Mouse (Mus musculus): Measurements from ENCODE around the gene Hsd3b5. TPM values are rescaled to one million over a fixed set of nuclear protein-coding genes. Genes with fewer than 3 reads are reported as not detected.
"Not testable (repeated sequence)": the region's sequence is repeated elsewhere in the genome, so short reads cannot be mapped to it uniquely, and the experiment has no call there.

Gene Hsd3b5
- polyA plus RNA-seq, 1 experiment = 0.19 TPM

- H3K27me3 ChIP-seq (replicated peaks; ENCODE audit: control insufficient read depth, insufficient read depth, low read length) = no peaks in the 10 kb centered on the region
- H3K4me1 ChIP-seq (ENCODE audit: control insufficient read depth, insufficient read depth, low read length) = no peaks in the 10 kb centered on the region
- H3K27ac ChIP-seq (ENCODE audit: insufficient read depth, low read depth, low read length) = no peak within 1 kb of the TSS
- H3K4me3 ChIP-seq (ENCODE audit: insufficient read depth, low read depth, low read length) = no peak within 1 kb of the TSS
- TF ChIP-seq POLR2A (IDR thresholded peaks at IDR 0.05; ENCODE audit: low read depth, low read length) (no peak), CTCF (conservative IDR thresholded peaks at IDR 0.05; ENCODE audit: insufficient read depth, insufficient read length, low read depth, low read length) (no peak)
- DNase-seq = no peak
- no peaks in the 10 kb centered on the region for H3K36me3 ChIP-seq (ENCODE audit: control insufficient read depth, insufficient read depth, low read length)
These were observed 41.3 kb downstream of the Hsd3b5 start, which contains the start of gene Gm10681 for GRCm38 (mm10) chr3:98588707-98589106. Gm10681 (minus strand) TSS chr3:98588807.

GRCm38 (mm10) chr3:98587721-98588120, 42.3 kb downstream of the Hsd3b5 start:
- DNase-seq = no peak
- no peaks in the 10 kb centered on the region for H3K4me1 ChIP-seq (ENCODE audit: control insufficient read depth, insufficient read depth, low read length)
- WGBS = 88% methylated on average over 2 of the region's 2 CpGs

DNA sequence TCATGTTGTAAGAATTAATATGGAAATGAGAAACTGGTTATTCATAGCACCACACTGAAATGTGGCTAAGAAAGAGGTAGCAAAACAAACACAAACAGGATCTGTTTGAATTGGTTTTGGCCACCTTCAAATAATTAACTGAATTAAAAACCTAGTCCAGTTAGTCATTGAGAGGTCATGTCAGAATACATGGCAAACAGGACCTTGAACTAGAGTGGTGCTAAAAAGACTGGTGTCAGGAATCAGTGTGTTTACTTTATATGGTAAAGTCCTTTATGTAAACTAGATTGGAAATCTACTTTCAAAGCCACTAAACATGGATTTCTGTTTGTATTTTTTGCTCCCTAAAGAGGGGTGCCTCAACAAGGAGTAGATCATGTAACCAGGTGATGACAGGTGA, 47.4 kb downstream of the Hsd3b5 start:
- H3K27me3 ChIP-seq (replicated peaks; ENCODE audit: control insufficient read depth, insufficient read depth, low read length) = not testable (repeated sequence)

More at GRCm38 (mm10) chr3:98587721-98588120, 42.3 kb downstream of the Hsd3b5 start:
- Histone ChIP-seq H3K27ac (ENCODE audit: insufficient read depth, low read depth, low read length) (no peak overlapping the region), H3K36me3 (ENCODE audit: control insufficient read depth, insufficient read depth, low read length) (no peaks in the 10 kb centered on the region), H3K4me3 (ENCODE audit: insufficient read depth, low read depth, low read length) (no peak overlapping the region), H3K27me3 (replicated peaks; ENCODE audit: control insufficient read depth, insufficient read depth, low read length) (no peaks in the 10 kb centered on the region)
- TF ChIP-seq CTCF (conservative IDR thresholded peaks at IDR 0.05; ENCODE audit: insufficient read depth, insufficient read length, low read depth, low read length) = no peak
- TF ChIP-seq POLR2A (IDR thresholded peaks at IDR 0.05; ENCODE audit: low read depth, low read length) = no peak

DNA sequence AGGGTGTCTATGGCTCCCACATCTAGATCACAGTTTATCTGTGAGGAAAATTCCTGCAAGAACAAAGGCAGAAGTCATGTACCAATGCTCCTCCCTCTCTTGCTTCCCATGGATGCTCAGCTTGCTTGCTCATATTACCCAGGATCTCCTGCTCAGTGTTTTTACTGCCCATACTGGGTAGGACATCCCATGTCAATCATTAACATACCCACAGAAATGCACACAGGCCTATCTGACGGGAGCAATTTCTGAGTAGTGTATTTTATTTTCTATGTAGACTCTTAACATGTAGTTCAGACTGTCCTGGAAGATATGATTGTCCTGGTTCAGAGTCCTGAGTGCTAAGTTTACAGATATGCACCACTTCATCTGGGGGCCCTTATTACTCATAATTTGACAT, 47.9 kb downstream of the Hsd3b5 start:
- not testable (repeated sequence) for DNase-seq; H3K36me3 ChIP-seq (ENCODE audit: control insufficient read depth, insufficient read depth, low read length); H3K4me1 ChIP-seq (ENCODE audit: control insufficient read depth, insufficient read depth, low read length); H3K27ac ChIP-seq (ENCODE audit: insufficient read depth, low read depth, low read length); H3K4me3 ChIP-seq (ENCODE audit: insufficient read depth, low read depth, low read length); H3K27me3 ChIP-seq (replicated peaks; ENCODE audit: control insufficient read depth, insufficient read depth, low read length)
- no CpG with 5 or more reads among the region's 1 CpGs for WGBS

More for the DNA sequence above, 47.4 kb downstream of the Hsd3b5 start:
- DNase-seq; H3K36me3 ChIP-seq (ENCODE audit: control insufficient read depth, insufficient read depth, low read length); H3K4me3 ChIP-seq (ENCODE audit: insufficient read depth, low read depth, low read length); H3K4me1 ChIP-seq (ENCODE audit: control insufficient read depth, insufficient read depth, low read length); H3K27ac ChIP-seq (ENCODE audit: insufficient read depth, low read depth, low read length): not testable (repeated sequence)

DNA sequence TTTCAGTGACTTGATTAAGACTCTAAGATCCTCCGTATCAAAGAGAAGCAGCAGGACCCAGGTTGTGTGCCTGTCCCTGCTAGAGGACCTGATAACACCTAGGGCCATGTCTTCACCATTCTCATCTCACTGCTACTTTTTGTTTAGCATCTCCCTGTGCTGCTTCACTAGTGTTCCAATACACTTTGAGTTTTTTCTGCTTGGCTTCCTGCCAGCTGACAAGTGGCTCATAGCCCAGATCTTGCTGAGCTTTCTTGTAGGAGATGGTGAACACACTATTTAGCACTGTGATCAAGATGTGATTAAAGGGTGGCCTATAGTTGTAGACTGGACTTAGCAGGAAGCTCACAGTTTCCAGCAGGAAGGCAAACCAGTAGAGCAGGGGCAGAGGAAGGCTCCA, 49.0 kb downstream of the Hsd3b5 start:
- H3K4me1 ChIP-seq (ENCODE audit: control insufficient read depth, insufficient read depth, low read length); H3K27me3 ChIP-seq (replicated peaks; ENCODE audit: control insufficient read depth, insufficient read depth, low read length); H3K4me3 ChIP-seq (ENCODE audit: insufficient read depth, low read depth, low read length); H3K36me3 ChIP-seq (ENCODE audit: control insufficient read depth, insufficient read depth, low read length); H3K27ac ChIP-seq (ENCODE audit: insufficient read depth, low read depth, low read length): not testable (repeated sequence)
- DNase-seq = peak; percentile 85
- 83% methylated on average over 1 of the region's 1 CpGs for WGBS

Other genes starting within 250 kb of the Hsd3b5 start
- gene Zfp697, start 247.8 kb downstream of the Hsd3b5 start, polyA plus RNA-seq (2012; rRNA removed) = 14.7 and 16.2 TPM in 2 replicates
- 306 and 370 TPM in 2 replicates for gene Gm4450, start 173.1 kb downstream of the Hsd3b5 start, polyA plus RNA-seq (2012; rRNA removed)
- 341 TPM in 2 replicates for gene Hsd3b4, start 119.7 kb downstream of the Hsd3b5 start, polyA plus RNA-seq (2012; rRNA removed)
- gene Gm10681, start 41.4 kb downstream of the Hsd3b5 start, polyA plus RNA-seq (2012; rRNA removed) = 795 and 1,015 TPM in 2 replicates
- 48.8 and 50.3 TPM in 2 replicates for gene Hsd3b2, start 94.3 kb upstream of the Hsd3b5 start, polyA plus RNA-seq (2012; rRNA removed)
- gene Hsd3b3, start 132.9 kb upstream of the Hsd3b5 start, polyA plus RNA-seq (2012; rRNA removed) = 84.3 and 89.2 TPM in 2 replicates
- not detected in 2 replicates for gene Hsd3b6, start 184.2 kb upstream of the Hsd3b5 start, polyA plus RNA-seq (2012; rRNA removed)
- gene Hsd3b1, start 229.5 kb upstream of the Hsd3b5 start, polyA plus RNA-seq (2012; rRNA removed) = 0.22 and 21.5 TPM in 2 replicates